Mouse (Mus musculus) midbrain, embryonic 11.5 days (tissue): ENCODE results near the gene Scn3b. TPM values are rescaled to one million over a fixed set of nuclear protein-coding genes. Genes with fewer than 3 reads are reported as not detected.

ENCODE experiments used
- ATAC-seq: fragments of 200-750 bp; cut with Nextera tagmentation; 2 replicates; pipeline ENCODE4 v1.8.0; 2017; ENCODE audit warnings: moderate TSS enrichment, moderate library complexity; ENCODE audit not compliant: low FRiP score
- DNase-seq: peaks from one replicate; pipeline ENCODE4 v3.0.0; 2015; ENCODE audit warnings: low spot score; ENCODE audit errors: missing footprints
- H3K27ac ChIP-seq: fragments of 300-500 bp; sonication (generic); 2 replicates; pipeline ENCODE4 v1.5.1; 2014; ENCODE audit warnings: low read depth, low read length
- H3K27me3 ChIP-seq: fragments of 300-500 bp; sonication (generic); 2 replicates; pipeline ENCODE4 v1.6.1; 2014; ENCODE audit warnings: mild to moderate bottlenecking, low read length, moderate library complexity, mixed read lengths; ENCODE audit not compliant: control insufficient read depth, insufficient read depth
- H3K36me3 ChIP-seq: fragments of 300-500 bp; sonication (generic); 2 replicates; pipeline ENCODE4 v1.6.1; 2014; ENCODE audit warnings: mild to moderate bottlenecking, low read length, moderate library complexity, mixed read lengths; ENCODE audit not compliant: control insufficient read depth, insufficient read depth
- H3K4me1 ChIP-seq: fragments of 300-500 bp; sonication (generic); 2 replicates; pipeline ENCODE4 v1.6.1; 2014; ENCODE audit warnings: low read length; ENCODE audit not compliant: control insufficient read depth, insufficient read depth
- H3K4me2 ChIP-seq: fragments of 300-500 bp; sonication (generic); 2 replicates; pipeline ENCODE4 v1.6.1; 2014; ENCODE audit warnings: mild to moderate bottlenecking, moderate library complexity
- H3K4me3 ChIP-seq: fragments of 300-500 bp; sonication (generic); 2 replicates; pipeline ENCODE4 v1.5.1; 2014; ENCODE audit warnings: low read depth, low read length
- H3K9ac ChIP-seq: fragments of 300-500 bp; sonication (generic); 2 replicates; pipeline ENCODE4 v1.6.1; 2014; ENCODE audit warnings: low read length
- H3K9me3 ChIP-seq: fragments of 300-500 bp; sonication (generic); 2 replicates; pipeline ENCODE4 v1.6.1; 2016; ENCODE audit warnings: low read length; ENCODE audit not compliant: control insufficient read depth
- WGBS: fragments of 180-500 bp; shearing (Covaris S2); extraction: QIAGEN DNeasy Blood & Tissue Kit; methylation state at CpG from one replicate; pipeline ENCODE4 v1.1.7; 2014; 5-methylcytosine and 5-hydroxymethylcytosine counted together
- polyA plus RNA-seq: library from polyadenylated mRNA; unstranded; fragments of >200 nt; fragmentation: Nextera tagmentation; extraction: Ambion mirVana; gene quantifications from 2 replicates; pipeline ENCODE4 v1.2.1, GENCODE M21; 2014

Scn3b gene
- polyA plus RNA-seq, 1 experiment from 2014 or later, result 18.6 TPM

- no peaks in the 10 kb centered on the region for H3K9me3 ChIP-seq
- no peaks in the 10 kb centered on the region for H3K36me3 ChIP-seq
- ATAC-seq (no peak), DNase-seq (no peak)
- no peak overlapping the region for H3K9ac ChIP-seq
- peaks cover 4% of the 10 kb centered on the region; the same call in 1 of the 2 replicates for H3K4me1 ChIP-seq
- H3K4me3 ChIP-seq, result no peak overlapping the region
- no peak overlapping the region for H3K27ac ChIP-seq
- H3K27me3 ChIP-seq, result peaks cover 2% of the 10 kb centered on the region; the same call in 1 of the 2 replicates
- 76% methylated on average over 6 of the region's 6 CpGs for WGBS
- H3K4me2 ChIP-seq, result no peak overlapping the region
Measured at GRCm38 (mm10) chr9:40263874-40264273, 5.1 kb upstream of the Scn3b start.

- ATAC-seq, result peak; percentile 31
- no peak overlapping the region for H3K27ac ChIP-seq
- H3K9me3 ChIP-seq, result no peaks in the 10 kb centered on the region
- peak overlapping the region; percentile 40 for H3K4me3 ChIP-seq
- peaks cover 4% of the 10 kb centered on the region; the same call in 1 of the 2 replicates for H3K27me3 ChIP-seq
- DNase-seq, result peak; percentile 89
- peak overlapping the region; percentile 66 for H3K4me2 ChIP-seq
- H3K9ac ChIP-seq, result no peak overlapping the region
- no peaks in the 10 kb centered on the region for H3K36me3 ChIP-seq
- 14% methylated on average over 21 of the region's 21 CpGs for whole genome bisulfite sequencing
- peaks cover 12% of the 10 kb centered on the region for H3K4me1 ChIP-seq
Measured at GRCm38 (mm10) chr9:40268040-40268747, 823 bp upstream of the Scn3b start.

- no peak for ATAC-seq
- 6% methylated on average over 4 of the region's 4 CpGs for WGBS
- no peak overlapping the region for H3K27ac ChIP-seq
Measured at GRCm38 (mm10) chr9:40268748-40269102, 292 bp upstream of the Scn3b start.

GRCm38 (mm10) chr9:40269880-40270279, 863 bp downstream of the Scn3b start:
- ATAC-seq (no peak), DNase-seq (no peak)
- no peak overlapping the region for H3K27ac ChIP-seq
- peaks cover 12% of the 10 kb centered on the region for H3K4me1 ChIP-seq
- H3K36me3 ChIP-seq, result no peaks in the 10 kb centered on the region
- H3K27me3 ChIP-seq, result peaks cover 4% of the 10 kb centered on the region; the same call in 1 of the 2 replicates
- peak overlapping the region; percentile 66 for H3K4me2 ChIP-seq
- peak overlapping the region; percentile 42 for H3K9ac ChIP-seq
- 23% methylated on average over 8 of the region's 8 CpGs for WGBS
- H3K4me3 ChIP-seq, result peak overlapping the region; percentile 40
- no peaks in the 10 kb centered on the region for H3K9me3 ChIP-seq

More at GRCm38 (mm10) chr9:40268748-40269102, 292 bp upstream of the Scn3b start:
- H3K4me1 ChIP-seq, result peaks cover 12% of the 10 kb centered on the region
- no peak for DNase-seq
- H3K4me3 ChIP-seq, result peak overlapping the region; percentile 40
- no peak overlapping the region for H3K9ac ChIP-seq
- peak overlapping the region; percentile 66 for H3K4me2 ChIP-seq
- no peaks in the 10 kb centered on the region for H3K9me3 ChIP-seq
- peaks cover 4% of the 10 kb centered on the region; the same call in 1 of the 2 replicates for H3K27me3 ChIP-seq
- no peaks in the 10 kb centered on the region for H3K36me3 ChIP-seq

- Histone ChIP-seq H3K9me3 (no peaks in the 10 kb centered on the region), H3K4me2 (0 out of 2 replicates have a peak overlapping the region, but pooled peaks have one; percentile 3), H3K9ac (no peak overlapping the region), H3K4me3 (no peak overlapping the region), H3K4me1 (peaks cover 12% of the 10 kb centered on the region), H3K27ac (no peak overlapping the region), H3K27me3 (peaks cover 4% of the 10 kb centered on the region; the same call in 1 of the 2 replicates), H3K36me3 (no peaks in the 10 kb centered on the region)
- DNase-seq, result no peak
- no peak for ATAC-seq
- 79% methylated on average over 3 of the region's 3 CpGs for WGBS
Measured at GRCm38 (mm10) chr9:40271075-40271474, 2.1 kb downstream of the Scn3b start.

GRCm38 (mm10) chr9:40272822-40273221, 3.8 kb downstream of the Scn3b start:
- H3K27ac ChIP-seq, result no peak overlapping the region
- no peak overlapping the region for H3K9ac ChIP-seq
- DNase-seq (no peak), ATAC-seq (no peak)
- H3K27me3 ChIP-seq, result peaks cover 4% of the 10 kb centered on the region; the same call in 1 of the 2 replicates
- no peak overlapping the region for H3K4me3 ChIP-seq
- 92% methylated on average over 7 of the region's 7 CpGs for WGBS
- no peaks in the 10 kb centered on the region for H3K9me3 ChIP-seq
- H3K4me1 ChIP-seq, result peaks cover 12% of the 10 kb centered on the region
- no peak overlapping the region for H3K4me2 ChIP-seq
- H3K36me3 ChIP-seq, result no peaks in the 10 kb centered on the region

- Histone ChIP-seq H3K4me3 (no peak overlapping the region), H3K9ac (no peak overlapping the region), H3K27me3 (no peaks in the 10 kb centered on the region), H3K27ac (no peak overlapping the region), H3K4me1 (no peaks in the 10 kb centered on the region), H3K36me3 (no peaks in the 10 kb centered on the region), H3K4me2 (no peak overlapping the region), H3K9me3 (no peaks in the 10 kb centered on the region)
- ATAC-seq (no peak), DNase-seq (no peak)
- 90% methylated on average over 5 of the region's 5 CpGs for WGBS
Measured at GRCm38 (mm10) chr9:40275904-40276303, 6.9 kb downstream of the Scn3b start.

- WGBS, result 85% methylated on average over 3 of the region's 3 CpGs
- H3K9ac ChIP-seq, result no peak overlapping the region
- H3K9me3 ChIP-seq, result no peaks in the 10 kb centered on the region
- no peak for DNase-seq
- no peak overlapping the region for H3K4me3 ChIP-seq
- no peak overlapping the region for H3K27ac ChIP-seq
- no peak overlapping the region for H3K4me2 ChIP-seq
- H3K36me3 ChIP-seq, result no peaks in the 10 kb centered on the region
- no peaks in the 10 kb centered on the region for H3K4me1 ChIP-seq
- no peak for ATAC-seq
- H3K27me3 ChIP-seq, result no peaks in the 10 kb centered on the region
Measured at GRCm38 (mm10) chr9:40277671-40278070, 8.7 kb downstream of the Scn3b start.

- 94% methylated on average over 7 of the region's 7 CpGs for WGBS
- no peak overlapping the region for H3K9ac ChIP-seq
- ATAC-seq, result no peak
- no peaks in the 10 kb centered on the region for H3K36me3 ChIP-seq
- H3K27ac ChIP-seq, result no peak overlapping the region
- H3K9me3 ChIP-seq, result no peaks in the 10 kb centered on the region
- no peaks in the 10 kb centered on the region for H3K27me3 ChIP-seq
- no peaks in the 10 kb centered on the region for H3K4me1 ChIP-seq
- DNase-seq, result no peak
- H3K4me3 ChIP-seq, result no peak overlapping the region
- no peak overlapping the region for H3K4me2 ChIP-seq
Measured at GRCm38 (mm10) chr9:40279438-40279837, 10.4 kb downstream of the Scn3b start.
